Mouse (Mus musculus) Patski (cell line): Measurements from ENCODE around the gene Bckdha. TPM values are rescaled to one million over a fixed set of nuclear protein-coding genes. Genes with fewer than 3 reads are reported as not detected.

ENCODE experiments used
- ATAC-seq: fragments of 100-300 bp; one replicate; pipeline ENCODE4 v1.8.0; 2021
- CTCF ChIA-PET: fragments of 350-600 bp; sonication (Branson Sonifier 250); formaldehyde crosslinking; loops from one replicate; lab custom pipeline; 2022; ENCODE audit warnings: inconsistent platforms; lab: Charles Lee
- POLR2A ChIA-PET: fragments of 350-600 bp; sonication (Branson Sonifier 250); formaldehyde crosslinking; loops from one replicate; lab custom pipeline; 2022; ENCODE audit warnings: antibody characterized with exemption, inconsistent platforms; lab: Charles Lee
- DNase-seq: peaks from one replicate; pipeline ENCODE4 v3.0.0-alpha.2; 2011; ENCODE audit warnings: low read depth, low spot score
- H3K27me3 ChIP-seq: fragments of 371-371 bp; one replicate; pipeline ENCODE4 v1.5.1; 2021
- CTCF ChIP-seq: fragments of 100-300 bp; IDR thresholded peaks from one replicate; pipeline ENCODE4 v1.5.1; 2021
- in situ Hi-C: fragments of 300-500 bp; cut with MboI; formaldehyde crosslinking; loops from 3 replicates; pipeline ENCODE4 v1.11.1; 2018; ENCODE audit warnings: low pct_unique_long_range_greater_than_20kb, mixed read lengths
- polyA plus RNA-seq: library from polyadenylated mRNA; unstranded; gene quantifications from one replicate; pipeline ENCODE4 v1.2.3, GENCODE M21; 2021

Bckdha gene
- polyA plus RNA-seq, 1 experiment from 2014 or later: 72.5 TPM

DNA sequence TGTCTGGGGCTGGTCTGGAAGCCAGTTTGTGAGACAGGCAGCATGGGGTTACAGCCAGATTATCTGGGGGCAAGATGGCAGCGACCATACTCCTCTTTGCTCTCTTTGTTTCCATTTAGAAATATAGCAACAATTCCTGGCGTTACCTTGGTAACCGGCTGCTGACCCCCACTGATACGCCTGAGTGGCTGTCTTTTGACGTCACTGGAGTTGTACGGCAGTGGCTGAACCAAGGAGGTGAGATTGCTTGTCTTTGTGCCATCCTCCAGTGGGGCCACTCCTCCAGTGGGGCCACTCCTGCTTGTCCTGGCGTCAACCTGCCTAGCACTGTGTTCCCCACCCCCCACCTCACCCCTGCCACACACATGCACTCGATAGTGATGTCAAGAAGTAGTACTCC is 35.3 kb upstream of the Bckdha start:
- in situ Hi-C loops: no loop called here
- TF ChIP-seq CTCF: no peak
- DNase-seq (no peak), ATAC-seq (no peak)
- ChIA-PET POLR2A (no interaction called here), CTCF (no interaction called here)
- H3K27me3 ChIP-seq: no peaks in the 10 kb centered on the region

GRCm38 (mm10) chr7:25690051-25690450 is 31.3 kb upstream of the Bckdha start:
- CTCF ChIA-PET: no interaction called here
- in situ Hi-C loops: no loop called here
- TF ChIP-seq CTCF: no peak
- ATAC-seq: no peak
- no peak for DNase-seq
- no peaks in the 10 kb centered on the region for H3K27me3 ChIP-seq
- POLR2A ChIA-PET: no interaction called here

DNA sequence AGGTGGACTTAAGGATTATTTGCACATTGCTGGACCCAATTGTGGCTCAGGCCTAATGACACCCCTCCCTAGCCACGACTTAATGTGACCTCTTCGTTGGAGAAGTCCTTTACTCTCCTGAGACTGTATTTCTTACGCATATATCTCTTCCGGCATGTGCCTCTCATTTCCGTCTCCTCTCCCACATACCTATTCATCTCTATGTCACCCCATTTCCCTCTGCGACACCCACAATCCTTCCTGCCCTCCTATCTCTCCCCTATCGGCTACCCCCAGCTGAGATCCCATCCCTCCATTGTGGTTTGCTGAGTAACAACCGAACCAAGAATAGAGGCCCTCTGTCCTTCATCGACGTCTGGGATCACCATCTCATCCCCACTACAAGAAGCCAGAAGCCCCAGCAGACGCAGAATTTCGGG is 30.8 kb upstream of the Bckdha start:
- ATAC-seq: no peak
- POLR2A ChIA-PET: no interaction called here
- H3K27me3 ChIP-seq: no peaks in the 10 kb centered on the region
- TF ChIP-seq CTCF: no peak
- CTCF ChIA-PET: interaction anchor here (1.8 kb wide), 1 partner anchor 66 kb away, joined by 4 read pairs; no protein-coding TSS in a partner anchor
- in situ Hi-C loops: no loop called here
- no peak for DNase-seq

DNA sequence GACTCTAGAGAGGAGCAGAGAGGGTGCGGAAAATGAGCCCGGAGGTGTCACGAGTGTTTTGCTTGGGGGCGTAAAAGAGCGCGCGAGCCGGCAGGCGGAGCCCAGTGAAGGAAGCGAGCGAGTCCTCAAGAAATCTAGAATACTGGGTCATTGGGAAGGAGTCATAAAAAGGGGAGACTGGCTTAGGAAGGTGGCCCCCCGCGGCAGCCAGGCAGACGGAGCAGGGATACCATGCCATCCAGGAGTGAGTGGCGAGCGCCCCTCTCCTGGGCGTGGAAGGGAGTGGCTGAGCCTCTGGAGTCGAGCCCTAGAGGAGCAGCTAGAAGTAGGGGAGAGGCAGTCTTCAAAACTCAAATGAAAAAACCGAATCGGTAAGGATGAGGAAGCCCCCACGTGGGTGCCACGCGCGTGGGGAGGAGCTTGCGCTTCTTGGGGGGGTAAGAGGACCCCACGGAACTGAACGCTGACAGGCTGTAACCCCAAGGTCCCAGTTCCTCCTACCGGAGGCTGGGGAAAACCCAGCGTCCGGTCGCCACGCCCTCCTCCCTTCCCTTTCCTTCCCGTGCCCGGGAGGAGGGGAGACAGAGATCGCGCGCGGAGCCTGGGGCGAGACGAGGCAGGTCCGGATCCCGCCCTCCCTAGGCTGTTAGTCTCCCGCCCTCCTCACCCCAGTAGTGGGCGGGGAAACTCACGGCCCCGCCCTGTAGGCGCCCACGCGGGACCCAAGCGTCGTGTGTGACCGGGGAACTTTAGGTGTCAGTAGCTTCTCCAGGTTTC is 30.2 kb upstream of the Bckdha start:
- ChIA-PET POLR2A (interaction anchor here (1.0 kb wide), 1 partner anchor 30 kb away, joined by 3 read pairs; no protein-coding TSS in a partner anchor), CTCF (interaction anchor here (1.8 kb wide), 1 partner anchor 66 kb away, joined by 4 read pairs; no protein-coding TSS in a partner anchor)
- peak; percentile 28 for ATAC-seq
- in situ Hi-C loops: no loop called here
- DNase-seq: no peak
- H3K27me3 ChIP-seq: no peaks in the 10 kb centered on the region
- TF ChIP-seq CTCF: no peak

GRCm38 (mm10) chr7:25687811-25688401 is 29.1 kb upstream of the Bckdha start:
- ATAC-seq: peak; percentile 13
- no peak for TF ChIP-seq CTCF
- in situ Hi-C loops: no loop called here
- no peaks in the 10 kb centered on the region for H3K27me3 ChIP-seq
- CTCF ChIA-PET: interaction anchor here (1.4 to 1.8 kb wide), 2 partner anchors 49 to 64 kb away, joined by 3 to 4 read pairs; no protein-coding TSS in a partner anchor
- POLR2A ChIA-PET: interaction anchor here (1.0 kb wide), 1 partner anchor 32 kb away, joined by 3 read pairs; no protein-coding TSS in a partner anchor
- no peak for DNase-seq

- DNase-seq (no peak), ATAC-seq (peak; percentile 37)
- in situ Hi-C loops: no loop called here
- CTCF ChIA-PET: interaction anchor here (1.0 to 1.4 kb wide), 2 partner anchors 22 to 50 kb away, joined by 3 read pairs; no protein-coding TSS in a partner anchor
- POLR2A ChIA-PET: no interaction called here
- TF ChIP-seq CTCF: no peak
- no peaks in the 10 kb centered on the region for H3K27me3 ChIP-seq
These were observed 28.1 kb upstream of the Bckdha start, which contains the start of gene Tgfb1 for GRCm38 (mm10) chr7:25686680-25687531. Gene Tgfb1 (plus strand): TSS chr7:25687002.

- in situ Hi-C loops: no loop called here
- no peak for ATAC-seq
These were observed 27.2 kb upstream of the Bckdha start for GRCm38 (mm10) chr7:25685926-25686470.

GRCm38 (mm10) chr7:25684659-25685058 is 25.9 kb upstream of the Bckdha start:
- ATAC-seq (no peak), DNase-seq (no peak)
- no peaks in the 10 kb centered on the region for H3K27me3 ChIP-seq
- POLR2A ChIA-PET: no interaction called here
- in situ Hi-C loops: no loop called here
- CTCF ChIA-PET: interaction anchor here (1.5 kb wide), 1 partner anchor 23 kb away, joined by 3 read pairs; no protein-coding TSS in a partner anchor
- TF ChIP-seq CTCF: no peak

More at GRCm38 (mm10) chr7:25685926-25686470, 27.2 kb upstream of the Bckdha start:
- POLR2A ChIA-PET: no interaction called here
- CTCF ChIA-PET: interaction anchor here (1.0 kb wide), 1 partner anchor 34 kb away, joined by 3 read pairs; no protein-coding TSS in a partner anchor
- no peak for DNase-seq
- H3K27me3 ChIP-seq: no peaks in the 10 kb centered on the region
- no peak for TF ChIP-seq CTCF

GRCm38 (mm10) chr7:25683474-25684180 is 24.8 kb upstream of the Bckdha start:
- ATAC-seq: no peak
- in situ Hi-C loops: no loop called here
- no peaks in the 10 kb centered on the region for H3K27me3 ChIP-seq
- no peak for TF ChIP-seq CTCF
- no peak for DNase-seq
- POLR2A ChIA-PET: no interaction called here
- CTCF ChIA-PET: interaction anchor here (1.2 to 1.5 kb wide), 3 partner anchors 24 to 122 kb away, joined by 3 to 4 read pairs (median 4); no protein-coding TSS in a partner anchor
